Mouse (Mus musculus) granulocyte monocyte progenitor cell, adult 5-6 weeks (primary cell): ENCODE data around the gene Helt. TPM values are rescaled to one million over a fixed set of nuclear protein-coding genes. Genes with fewer than 3 reads are reported as not detected.

Experiments used
- ATAC-seq: replicated peaks from 2 replicates; pipeline ENCODE4 v1.8.0; 2016; ENCODE audit warnings: mild to moderate bottlenecking, moderate TSS enrichment, inconsistent platforms; ENCODE audit not compliant: poor library complexity, severe bottlenecking
- total RNA-seq, 2 experiments: library from RNA; stranded (forward) in 1 of 2; stranded (reverse) in 1 of 2; fragments of 200-712, 200-1000 nt in 1 of 2; fragments of >200 nt in 1 of 2; fragmentation: Nextera tagmentation in 1 of 2; gene quantifications; 2 replicates each; pipeline ENCODE4 v1.2.3; 2014 to 2017

Helt gene
- not detected in 2 replicates for total RNA-seq (2014; fragmentation: Nextera tagmentation)
- not detected in 2 replicates for total RNA-seq (2017)

GRCm38 (mm10) chr8:46294181-46294892 lies at the start of gene Helt:
Helt (minus strand) TSS chr8:46294671.
- no peak for ATAC-seq

GRCm38 (mm10) chr8:46342272-46342671 lies 47.8 kb upstream of the Helt start:
- no peak for ATAC-seq

DNA sequence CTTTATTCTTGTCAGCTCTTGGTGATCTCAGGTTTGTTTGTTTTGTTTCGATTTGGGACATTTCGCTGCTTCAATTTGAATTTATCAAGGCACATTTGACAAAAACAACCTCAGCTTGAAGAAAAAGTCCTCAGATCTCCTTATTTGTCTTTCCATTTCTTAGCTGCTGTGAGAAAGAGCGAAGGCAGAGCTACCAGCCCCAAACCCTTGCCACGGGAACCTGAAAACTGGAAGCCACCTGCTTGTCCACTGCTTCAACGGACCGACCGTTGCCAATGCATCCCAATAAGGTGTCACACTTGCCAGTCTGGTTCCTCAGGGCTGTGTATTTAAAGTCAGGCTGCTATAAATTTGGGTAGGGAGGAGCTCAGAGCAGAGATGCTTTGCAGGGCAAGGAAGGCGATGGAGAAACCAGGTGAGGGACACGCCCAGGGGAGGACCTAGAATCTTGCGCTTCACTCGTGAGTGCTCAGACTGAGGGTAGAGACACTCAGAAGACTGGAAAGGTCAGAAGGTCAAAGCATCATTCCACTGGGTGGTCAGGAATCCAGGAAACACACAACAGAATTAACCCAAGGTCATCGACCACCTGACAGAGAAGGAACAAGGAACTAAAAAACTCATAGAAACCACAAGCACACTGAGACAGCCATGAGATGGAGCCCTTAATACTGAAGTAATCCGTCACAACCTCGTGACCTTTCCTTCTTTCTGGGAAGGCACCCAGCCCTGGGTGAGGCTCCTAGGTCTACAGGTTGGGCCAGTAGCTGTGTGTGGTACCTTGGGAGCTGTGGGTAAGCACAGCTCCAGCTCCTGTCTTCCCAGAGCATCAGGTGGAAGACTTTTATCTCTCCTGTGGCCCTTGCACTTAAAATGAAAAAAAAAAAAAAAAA lies 46.2 kb upstream of the Helt start:
- ATAC-seq, result peak; percentile 39

DNA sequence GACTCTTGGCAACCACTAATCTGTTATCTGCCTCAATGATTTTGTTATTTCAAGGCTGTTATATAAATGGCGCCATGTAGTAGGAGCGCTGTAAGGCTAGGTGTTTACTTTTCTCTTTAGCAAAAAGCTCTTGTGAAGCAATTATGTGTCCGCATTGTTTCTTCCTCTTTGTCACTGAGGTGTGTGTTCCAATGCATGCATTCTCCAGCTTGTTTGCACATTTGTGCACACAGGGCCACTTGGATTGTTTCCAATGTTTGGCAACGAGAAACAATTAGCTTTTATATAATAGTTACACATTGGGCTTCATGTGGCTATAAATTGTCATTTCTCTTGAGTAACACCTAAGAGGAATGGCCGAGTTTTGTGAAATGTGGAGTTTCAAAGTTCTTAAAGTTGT lies 44.8 kb upstream of the Helt start:
- no peak for ATAC-seq

GRCm38 (mm10) chr8:46336351-46336750 lies 41.9 kb upstream of the Helt start:
- peak; percentile 72 for ATAC-seq

GRCm38 (mm10) chr8:46332389-46333061 lies 38.1 kb upstream of the Helt start:
- no peak for ATAC-seq

DNA sequence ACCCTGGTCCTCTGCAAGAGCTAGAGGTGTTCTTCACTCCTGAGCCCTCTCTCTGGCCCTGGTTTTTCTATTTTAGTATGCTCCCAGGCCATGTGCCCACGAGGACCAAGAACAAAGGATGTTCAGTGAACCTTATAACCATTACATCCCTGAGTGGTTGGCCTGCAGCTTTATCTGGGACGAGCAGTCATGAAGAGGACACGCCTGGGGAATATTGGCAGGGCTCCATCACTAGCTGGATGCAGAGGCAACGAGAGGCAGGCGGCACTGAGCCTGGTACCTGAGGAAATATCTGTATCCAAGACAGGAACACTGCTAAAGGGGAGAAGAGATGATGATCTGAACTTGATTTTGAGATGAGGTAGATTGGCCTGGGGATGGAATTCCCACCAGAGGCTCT lies 37.3 kb upstream of the Helt start:
- no peak for ATAC-seq

DNA sequence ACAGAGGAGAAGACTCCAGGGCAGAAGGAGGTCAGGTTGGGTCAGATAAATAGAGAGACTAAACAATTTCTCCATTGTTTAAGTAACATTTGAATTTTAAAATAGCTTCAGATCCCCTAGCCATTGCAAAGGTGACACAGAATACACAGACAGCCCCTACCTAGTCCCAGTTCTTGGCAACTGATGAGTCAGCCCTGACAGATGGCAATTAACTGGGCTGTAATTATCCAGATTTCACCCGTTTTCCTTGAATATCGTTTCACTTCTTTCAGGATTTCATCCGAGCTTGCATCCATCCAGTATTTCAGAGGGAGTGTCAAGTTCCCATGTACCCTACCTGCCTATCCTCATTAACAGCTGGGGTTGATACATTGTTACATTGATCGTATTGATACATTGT lies 34.9 kb upstream of the Helt start:
- ATAC-seq, result no peak

GRCm38 (mm10) chr8:46327284-46327683 lies 32.8 kb upstream of the Helt start:
- ATAC-seq, result no peak

DNA sequence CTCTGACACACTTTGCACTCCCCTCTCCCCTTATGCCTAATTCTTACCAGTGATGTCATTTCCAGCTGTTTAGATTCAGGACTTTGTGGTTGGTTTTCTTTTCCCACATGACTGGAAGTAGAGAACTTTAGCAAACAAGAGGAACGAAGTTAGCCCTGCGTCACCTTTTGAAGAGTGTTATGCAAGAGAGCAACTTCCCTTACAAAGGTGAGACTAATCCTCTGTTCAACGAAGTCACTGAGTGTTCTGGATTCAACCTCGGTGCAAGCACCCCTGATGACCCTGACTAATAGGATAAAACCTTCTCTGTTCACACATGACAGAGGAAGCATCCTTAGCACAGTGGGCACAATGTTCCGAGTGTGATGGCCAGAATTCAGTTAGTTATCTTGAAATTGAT lies 32.2 kb upstream of the Helt start:
- no peak for ATAC-seq

DNA sequence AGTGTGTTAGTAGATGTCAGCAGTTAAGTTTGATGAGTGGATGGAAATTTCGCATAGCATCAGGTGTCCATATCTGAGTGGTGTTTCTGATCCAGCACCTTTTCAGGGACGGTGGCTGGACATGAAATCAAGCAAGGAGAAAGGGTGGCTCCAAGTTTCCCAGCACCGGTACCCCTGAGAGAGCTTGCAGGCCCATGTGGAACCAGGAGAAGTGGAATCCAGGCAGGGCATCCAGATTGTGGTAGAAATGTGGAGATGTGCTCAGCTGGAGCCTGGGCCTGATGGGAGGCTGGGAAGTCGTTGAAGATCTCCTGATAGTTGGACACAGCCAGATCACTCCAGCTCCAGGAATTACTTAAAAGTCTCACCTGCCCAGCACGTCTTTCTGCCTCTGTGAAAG lies 30.2 kb upstream of the Helt start:
- ATAC-seq, result no peak

GRCm38 (mm10) chr8:46323672-46324191 lies 29.3 kb upstream of the Helt start:
- no peak for ATAC-seq

GRCm38 (mm10) chr8:46322833-46323232 lies 28.4 kb upstream of the Helt start:
- ATAC-seq, result no peak

GRCm38 (mm10) chr8:46322421-46322820 lies 27.9 kb upstream of the Helt start:
- ATAC-seq, result no peak

GRCm38 (mm10) chr8:46318802-46319201 lies 24.3 kb upstream of the Helt start:
- ATAC-seq, result no peak

- ATAC-seq, result no peak
These were observed 22.7 kb upstream of the Helt start for GRCm38 (mm10) chr8:46317161-46317560.

DNA sequence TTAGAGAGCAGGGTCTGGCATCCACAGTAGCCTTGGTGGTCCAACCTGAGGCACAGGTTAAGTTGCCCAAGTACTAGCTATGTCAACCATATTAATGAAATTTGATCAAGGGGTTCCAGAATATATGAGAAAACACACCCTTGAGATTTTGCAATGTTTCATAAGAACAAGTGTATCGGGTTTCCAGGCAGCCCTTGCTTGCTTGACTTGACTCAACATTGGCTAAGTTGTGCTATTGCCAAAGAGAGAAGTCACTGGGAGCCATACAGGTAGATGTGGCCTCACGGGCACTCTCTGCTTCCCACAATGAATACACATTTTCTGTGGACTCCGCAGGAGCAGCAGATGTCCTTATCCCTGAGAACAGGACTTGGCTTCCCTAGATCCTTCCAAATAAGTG lies 19.3 kb upstream of the Helt start:
- no peak for ATAC-seq

GRCm38 (mm10) chr8:46311159-46311558 lies 16.7 kb upstream of the Helt start:
- ATAC-seq, result peak; percentile 89

DNA sequence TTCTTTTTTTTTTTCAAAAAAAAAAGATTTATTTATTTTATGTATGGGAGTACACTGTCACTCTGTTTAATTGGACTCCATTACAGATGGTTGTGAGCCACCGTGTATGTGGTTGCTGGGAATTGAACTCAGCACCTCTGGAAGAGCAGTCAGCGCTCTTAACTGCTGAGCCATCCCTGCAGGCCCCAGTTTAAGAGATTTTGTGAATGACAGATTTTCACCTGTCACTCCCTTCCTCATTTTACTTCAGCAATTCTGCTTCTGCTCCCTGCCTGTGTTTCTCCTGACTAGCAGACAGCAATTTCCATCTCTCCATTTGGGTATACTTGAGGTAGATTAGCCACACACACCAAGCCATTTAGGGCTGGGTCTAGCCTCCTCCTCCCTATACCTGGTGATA lies 13.7 kb upstream of the Helt start:
- no peak for ATAC-seq

DNA sequence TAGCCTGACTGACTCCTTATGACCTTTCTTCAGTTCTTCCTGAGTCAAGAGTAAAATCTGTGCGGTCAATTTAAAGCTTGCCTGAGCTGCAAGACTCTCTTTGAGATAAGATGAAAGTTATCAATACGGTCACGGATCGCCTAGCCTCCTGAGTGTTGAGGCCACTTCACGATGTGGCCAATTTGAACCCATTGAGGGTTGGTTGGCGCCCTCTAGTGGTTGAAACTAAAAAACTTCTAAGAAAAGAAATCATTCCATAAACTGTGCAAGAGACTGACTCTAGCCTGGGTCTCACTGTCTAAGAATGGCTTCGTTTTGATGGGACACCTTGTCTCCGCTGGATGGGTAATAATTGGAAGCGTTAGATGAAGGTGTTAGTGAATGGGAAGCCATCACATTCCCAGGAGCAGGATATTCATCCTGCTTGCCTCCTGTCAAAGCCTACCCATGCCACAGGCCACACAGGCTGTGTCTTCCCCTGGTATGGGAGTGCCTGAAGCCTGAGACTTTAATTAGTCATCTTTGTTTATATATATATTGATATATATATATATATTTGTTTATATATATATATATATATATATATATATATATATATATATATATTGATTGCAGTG lies 11.4 kb upstream of the Helt start:
- peak; percentile 62 for ATAC-seq
